Mouse (Mus musculus) cerebellum, adult 2 months (tissue): Measurements from ENCODE around the gene Serpine2. TPM values are rescaled to one million over a fixed set of nuclear protein-coding genes. Genes with fewer than 3 reads are reported as not detected.

Experiments
- DNase-seq, 2 experiments: peaks; one replicate each; pipeline ENCODE4 v3.0.0; 2021
- H3K27ac ChIP-seq: fragments of 200-500 bp; 2 replicates; pipeline ENCODE4 v1.5.1; 2012; ENCODE audit warnings: low read length, control low read depth, inconsistent platforms; ENCODE audit not compliant: insufficient read depth
- H3K27me3 ChIP-seq: fragments of 200-500 bp; 2 replicates; pipeline ENCODE4 v1.6.1; 2012; ENCODE audit warnings: inconsistent platforms, mild to moderate bottlenecking, low read length, moderate library complexity; ENCODE audit not compliant: control insufficient read depth, insufficient read depth
- H3K4me1 ChIP-seq: fragments of 200-500 bp; 2 replicates; pipeline ENCODE4 v1.6.1; 2011; ENCODE audit warnings: low read length; ENCODE audit not compliant: control insufficient read depth, insufficient read depth
- H3K4me3 ChIP-seq: fragments of 200-500 bp; replicated peaks from 2 replicates; pipeline ENCODE3; 2011; ENCODE audit warnings: mild to moderate bottlenecking, low read depth, low read length, control low read depth; ENCODE audit not compliant: insufficient read depth
- CTCF ChIP-seq: fragments of 200-500 bp; IDR thresholded peaks from 2 replicates; pipeline ENCODE4 v1.5.1; 2011; ENCODE audit warnings: low read depth, mild to moderate bottlenecking, control low read depth, low read length, moderate library complexity, borderline replicate concordance; ENCODE audit not compliant: insufficient read depth
- POLR2A ChIP-seq: fragments of 200-500 bp; IDR thresholded peaks from 2 replicates; pipeline ENCODE4 v1.6.1; 2011; ENCODE audit warnings: low read length, control low read depth, borderline replicate concordance; ENCODE audit not compliant: insufficient read depth
- WGBS: fragments of 180-500 bp; shearing (Covaris S2); methylation state at CpG from one replicate; pipeline ENCODE4 v1.1.7; 2018; 5-methylcytosine and 5-hydroxymethylcytosine counted together
- polyA plus RNA-seq: library from polyadenylated mRNA; depleted of rRNA; stranded (reverse); fragments of >200 nt; gene quantifications from 2 replicates; pipeline ENCODE4 v1.2.3, GENCODE M21; 2012

Serpine2 gene
- polyA plus RNA-seq, 1 experiment = 141 TPM

- Histone ChIP-seq H3K4me1 (peaks cover 3% of the 10 kb centered on the region), H3K27me3 (no peaks in the 10 kb centered on the region), H3K4me3 (no peak overlapping the region), H3K27ac (no peak overlapping the region)
- TF ChIP-seq CTCF = no peak
- no peak for TF ChIP-seq POLR2A
- no peak for DNase-seq
- WGBS = 67% methylated on average over 5 of the region's 5 CpGs
Observed at GRCm38 (mm10) chr1:79759436-79759972, 101.5 kb downstream of the Serpine2 start.

- TF ChIP-seq CTCF (no peak), POLR2A (no peak)
- Histone ChIP-seq H3K4me1 (peaks cover 3% of the 10 kb centered on the region), H3K27ac (no peak overlapping the region), H3K27me3 (no peaks in the 10 kb centered on the region), H3K4me3 (no peak overlapping the region)
- 37% methylated on average over 2 of the region's 2 CpGs for WGBS
- DNase-seq = no peak
Observed at GRCm38 (mm10) chr1:79759006-79759405, 102.0 kb downstream of the Serpine2 start.

GRCm38 (mm10) chr1:79757597-79757996 is 103.4 kb downstream of the Serpine2 start:
- 81% methylated on average over 4 of the region's 4 CpGs for WGBS
- H3K4me3 ChIP-seq = no peak overlapping the region
- H3K27ac ChIP-seq = no peak overlapping the region

GRCm38 (mm10) chr1:79757161-79757560 is 103.8 kb downstream of the Serpine2 start:
- WGBS = 23% methylated on average over 7 of the region's 7 CpGs
- H3K27me3 ChIP-seq = no peaks in the 10 kb centered on the region
- no peak overlapping the region for H3K4me3 ChIP-seq
- no peak for DNase-seq
- no peak overlapping the region for H3K27ac ChIP-seq
- TF ChIP-seq CTCF (no peak), POLR2A (no peak)
- peaks cover under 1% of the 10 kb centered on the region for H3K4me1 ChIP-seq

More at GRCm38 (mm10) chr1:79757597-79757996, 103.4 kb downstream of the Serpine2 start:
- H3K27me3 ChIP-seq = no peaks in the 10 kb centered on the region
- TF ChIP-seq CTCF = no peak
- TF ChIP-seq POLR2A = no peak
- peaks cover 3% of the 10 kb centered on the region for H3K4me1 ChIP-seq
- DNase-seq = no peak

GRCm38 (mm10) chr1:79756417-79756816 is 104.6 kb downstream of the Serpine2 start:
- DNase-seq = no peak
- Histone ChIP-seq H3K27me3 (no peaks in the 10 kb centered on the region), H3K4me1 (no peaks in the 10 kb centered on the region; the same call in none of the 2 replicates), H3K27ac (no peak overlapping the region), H3K4me3 (no peak overlapping the region)
- WGBS = 67% methylated on average over 5 of the region's 5 CpGs
- TF ChIP-seq POLR2A (no peak), CTCF (no peak)

GRCm38 (mm10) chr1:79755376-79755775 is 105.6 kb downstream of the Serpine2 start:
- H3K4me3 ChIP-seq = no peak overlapping the region
- TF ChIP-seq CTCF (no peak), POLR2A (no peak)
- H3K27ac ChIP-seq = no peak overlapping the region
- no peaks in the 10 kb centered on the region; the same call in none of the 2 replicates for H3K4me1 ChIP-seq
- DNase-seq = no peak
- H3K27me3 ChIP-seq = no peaks in the 10 kb centered on the region
- WGBS = 13% methylated on average over 2 of the region's 2 CpGs

- Histone ChIP-seq H3K4me3 (no peak overlapping the region), H3K27ac (no peak overlapping the region), H3K4me1 (no peaks in the 10 kb centered on the region; the same call in none of the 2 replicates), H3K27me3 (no peaks in the 10 kb centered on the region)
- TF ChIP-seq CTCF (no peak), POLR2A (no peak)
- WGBS = 83% methylated on average over 3 of the region's 3 CpGs
- no peak for DNase-seq
Observed at GRCm38 (mm10) chr1:79754936-79755335, 106.0 kb downstream of the Serpine2 start.

- 94% methylated on average over 3 of the region's 3 CpGs for WGBS
Observed at GRCm38 (mm10) chr1:79753456-79753855, 107.5 kb downstream of the Serpine2 start.

More at GRCm38 (mm10) chr1:79753456-79753855, 107.5 kb downstream of the Serpine2 start:
- Histone ChIP-seq H3K27ac (no peak overlapping the region), H3K4me3 (no peak overlapping the region), H3K4me1 (no peaks in the 10 kb centered on the region; the same call in 1 of the 2 replicates), H3K27me3 (no peaks in the 10 kb centered on the region)
- DNase-seq = no peak
- TF ChIP-seq POLR2A (no peak), CTCF (no peak)
